Mouse (Mus musculus) G1E (cell line): ENCODE measurements around the gene Klhl13. TPM values are rescaled to one million over a fixed set of nuclear protein-coding genes. Genes with fewer than 3 reads are reported as not detected.

Experiments
- ATAC-seq: 2 replicates; pipeline ENCODE4 v1.8.0; 2016; ENCODE audit warnings: mild to moderate bottlenecking; ENCODE audit not compliant: insufficient number of reproducible peaks, poor library complexity, low FRiP score, severe bottlenecking; ENCODE audit errors: extremely low read depth
- DNase-seq: peaks from one replicate; pipeline ENCODE4 v3.0.0; 2012; ENCODE audit warnings: low spot score
- H3K27me3 ChIP-seq: 2 replicates; pipeline ENCODE4 v1.6.1; 2012; ENCODE audit warnings: mild to moderate bottlenecking, low read length, inconsistent platforms; ENCODE audit not compliant: insufficient read depth
- H3K36me3 ChIP-seq: replicated peaks from 2 replicates; pipeline ENCODE3; 2012; ENCODE audit warnings: mild to moderate bottlenecking, inconsistent platforms
- H3K4me1 ChIP-seq: 2 replicates; pipeline ENCODE4 v1.6.1; 2012; ENCODE audit warnings: low read depth, low read length, inconsistent platforms, mixed read lengths; ENCODE audit not compliant: insufficient read depth
- H3K4me3 ChIP-seq: 2 replicates; pipeline ENCODE4 v1.5.1; 2012; ENCODE audit warnings: low read depth, mild to moderate bottlenecking, inconsistent platforms, low read length, moderate library complexity, mixed read lengths
- H3K9me3 ChIP-seq: replicated peaks from 2 replicates; pipeline ENCODE4 v1.6.1; 2012; ENCODE audit warnings: inconsistent platforms
- CTCF ChIP-seq: IDR thresholded peaks from 2 replicates; pipeline ENCODE4 v1.5.1; 2012; ENCODE audit warnings: low read depth, low read length, inconsistent platforms, mixed read lengths
- GATA1 ChIP-seq: IDR thresholded peaks from 2 replicates; pipeline ENCODE4 v1.6.1; 2012; ENCODE audit warnings: borderline replicate concordance, low read length, inconsistent platforms, mixed read lengths
- GATA2 ChIP-seq: IDR thresholded peaks from 2 replicates; pipeline ENCODE4 v1.6.1; 2012; ENCODE audit warnings: low read depth, low read length, inconsistent platforms, borderline replicate concordance
- POLR2AphosphoS5 ChIP-seq: IDR thresholded peaks from 2 replicates; pipeline ENCODE4 v1.6.1; 2012; ENCODE audit warnings: low read depth, low read length, inconsistent platforms; ENCODE audit not compliant: insufficient replicate concordance
- TAL1 ChIP-seq: conservative IDR thresholded peaks from 2 replicates; pipeline ENCODE4 v1.6.1; 2012; ENCODE audit warnings: low read depth, low read length, inconsistent platforms, mixed read lengths
- polyA plus RNA-seq: library from polyadenylated mRNA; stranded (reverse); fragments of >175 nt; gene quantifications from 2 replicates; pipeline ENCODE4 v1.2.3, GENCODE M21; 2012
- total RNA-seq, 2 experiments: library from RNA; stranded (forward) in 1 of 2; stranded (reverse) in 1 of 2; fragments of 200-1000 nt in 1 of 2; fragments of >200 nt in 1 of 2; fragmentation: Nextera tagmentation in 1 of 2; gene quantifications; 2 replicates each; pipeline ENCODE4 v1.2.3; 2014 to 2017

The Klhl13 gene
- not detected in 2 replicates for total RNA-seq (2014; fragmentation: Nextera tagmentation)
- total RNA-seq (2017): not detected in 2 replicates
- polyA plus RNA-seq: not detected in 2 replicates

DNA sequence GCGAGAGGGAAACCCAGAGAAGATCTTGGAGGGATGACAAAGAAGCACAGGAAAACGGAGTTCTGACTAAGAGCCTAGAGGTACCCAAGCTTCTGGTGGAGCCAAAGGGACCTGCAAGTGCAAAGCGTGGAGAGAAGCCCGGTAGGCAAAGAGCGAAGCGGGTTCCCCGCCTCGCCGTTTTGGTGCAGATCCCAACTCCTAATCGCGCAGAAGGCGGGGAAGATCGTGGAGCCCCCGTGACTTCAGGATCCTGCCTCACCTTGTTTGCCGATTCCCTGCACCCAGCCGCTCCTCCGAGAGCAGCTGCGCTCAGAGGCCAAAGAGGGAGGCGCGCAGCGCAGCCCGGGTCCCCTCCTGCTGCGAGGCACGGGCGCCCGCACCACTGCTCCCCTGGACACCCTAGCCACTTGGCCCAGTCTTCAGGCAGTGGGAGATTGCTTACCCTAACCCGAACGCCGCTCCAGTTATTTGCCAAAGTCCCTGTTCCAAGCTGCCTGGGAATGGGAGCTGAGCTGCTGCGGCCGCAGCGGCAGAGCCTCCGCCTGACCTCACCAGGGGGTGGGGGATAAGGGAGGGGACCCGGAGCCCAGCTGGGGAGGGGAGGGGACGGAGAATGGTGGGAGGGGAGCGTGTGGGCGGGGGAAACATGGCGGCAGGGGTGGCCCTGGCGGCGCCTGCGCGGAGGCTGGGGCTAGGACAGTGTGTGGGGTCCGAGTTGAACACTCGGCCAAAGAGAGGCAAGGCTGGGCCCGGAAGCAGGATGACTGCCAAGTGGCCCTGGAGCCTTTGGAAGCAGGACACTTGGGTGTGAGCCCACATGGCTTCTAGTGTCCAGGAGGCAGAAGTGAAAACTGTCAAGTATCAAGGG, at the start of gene Klhl13:
TSS of gene Klhl13 (minus strand) at position 569 of the 868 bp plus-strand sequence.
- Histone ChIP-seq H3K9me3 (no peaks in the 10 kb centered on the region), H3K27me3 (no peaks in the 10 kb centered on the region), H3K4me1 (no peaks in the 10 kb centered on the region), H3K36me3 (no peaks in the 10 kb centered on the region), H3K4me3 (no peak within 1 kb of the TSS)
- no peak for ATAC-seq
- no peak for TF ChIP-seq GATA1
- TF ChIP-seq GATA2: no peak
- TF ChIP-seq CTCF: no peak
- TF ChIP-seq POLR2AphosphoS5: no peak
- TF ChIP-seq TAL1: no peak
- DNase-seq: no peak

DNA sequence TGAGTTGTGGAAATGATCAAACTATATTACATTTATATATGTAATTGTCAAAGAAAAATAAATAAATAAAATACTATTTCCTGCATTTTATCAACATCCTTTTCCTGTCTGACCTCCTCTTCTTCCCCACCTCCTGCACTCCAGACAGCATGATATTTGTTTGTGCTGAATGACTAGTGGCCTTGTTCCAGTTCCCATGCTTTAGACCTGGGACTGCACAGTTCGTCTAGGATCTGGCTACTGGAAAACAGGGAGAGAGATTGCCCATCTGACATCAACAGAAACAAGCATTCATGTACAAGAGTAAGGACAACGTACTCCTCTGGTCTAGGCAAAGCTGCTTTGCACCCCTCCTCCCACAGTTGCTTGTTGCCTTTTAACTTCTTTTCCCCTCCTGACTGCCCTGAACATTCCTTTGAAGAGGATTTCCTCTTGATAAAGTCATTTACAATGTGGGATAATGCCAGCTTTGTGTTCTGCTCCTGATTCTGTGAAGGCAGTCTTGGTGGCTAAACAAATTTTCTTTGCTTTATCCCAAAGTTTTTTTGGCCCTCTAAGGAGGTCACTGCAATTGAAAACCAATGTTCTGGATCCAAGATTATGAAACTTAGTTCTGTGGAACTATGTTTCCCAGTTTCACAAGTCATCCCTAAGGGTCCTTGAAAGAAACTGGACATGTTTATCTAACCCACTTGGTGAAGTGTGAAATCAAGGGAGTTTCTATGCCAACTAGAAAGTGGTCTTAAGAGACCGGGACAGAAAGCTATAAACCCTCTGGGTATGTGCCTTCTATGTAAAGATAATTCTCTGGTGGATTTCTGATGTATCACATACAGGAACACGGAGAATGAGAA, 44.6 kb upstream of the Klhl13 start:
- no peak for TF ChIP-seq TAL1
- TF ChIP-seq GATA2: no peak
- TF ChIP-seq POLR2AphosphoS5: no peak
- TF ChIP-seq GATA1: no peak
- TF ChIP-seq CTCF: no peak
- no peak overlapping the region for H3K4me3 ChIP-seq
- ATAC-seq (no peak), DNase-seq (no peak)
- no peaks in the 10 kb centered on the region for H3K4me1 ChIP-seq
- no peaks in the 10 kb centered on the region for H3K27me3 ChIP-seq
- H3K9me3 ChIP-seq: no peaks in the 10 kb centered on the region
- no peaks in the 10 kb centered on the region for H3K36me3 ChIP-seq

DNA sequence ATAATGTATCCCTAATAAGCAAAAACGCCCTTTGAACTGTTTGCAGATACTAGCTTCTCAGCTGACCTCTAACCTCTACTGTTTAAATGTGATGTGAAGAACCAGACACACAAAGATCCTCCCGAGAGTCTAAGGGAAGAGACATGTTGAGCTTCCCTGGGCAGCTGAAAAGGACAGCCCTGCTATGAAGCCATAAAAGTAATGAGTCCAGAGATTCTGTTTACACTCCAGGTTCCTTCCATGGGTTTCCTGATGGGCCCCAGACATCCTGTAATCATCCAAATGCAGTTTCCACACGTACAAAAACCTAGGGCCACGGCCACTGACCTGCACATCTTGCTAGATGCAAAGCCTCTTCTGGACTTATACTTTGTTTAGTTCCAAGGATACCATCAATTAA, 23.8 kb upstream of the Klhl13 start:
- TF ChIP-seq POLR2AphosphoS5: no peak
- no peak for TF ChIP-seq CTCF
- no peak for TF ChIP-seq TAL1
- no peak for TF ChIP-seq GATA2
- TF ChIP-seq GATA1: no peak
- no peak overlapping the region for H3K4me3 ChIP-seq
- no peaks in the 10 kb centered on the region for H3K4me1 ChIP-seq
- H3K27me3 ChIP-seq: no peaks in the 10 kb centered on the region
- H3K36me3 ChIP-seq: no peaks in the 10 kb centered on the region
- ATAC-seq: no peak
- DNase-seq: no peak
- no peaks in the 10 kb centered on the region for H3K9me3 ChIP-seq

DNA sequence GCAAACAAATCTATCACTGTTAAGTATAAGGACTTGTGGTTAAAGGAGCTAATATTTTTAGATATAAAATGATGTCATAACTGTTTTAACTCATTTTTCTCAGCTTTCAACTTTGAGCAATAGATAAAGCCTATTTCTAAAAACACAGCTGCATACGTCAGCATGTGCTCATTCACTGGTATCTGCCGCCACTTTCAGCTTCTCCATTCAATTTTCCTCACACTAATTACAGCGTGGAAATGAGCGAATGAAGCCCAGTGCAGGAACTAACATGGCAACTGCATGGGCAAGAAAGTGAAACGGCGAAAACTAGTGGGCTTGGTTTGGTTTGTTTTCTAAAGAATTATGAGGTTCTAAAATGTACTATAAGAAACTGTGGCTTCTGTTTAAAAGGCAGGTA, 1.4 kb downstream of the Klhl13 start:
- no peaks in the 10 kb centered on the region for H3K27me3 ChIP-seq
- H3K9me3 ChIP-seq: no peaks in the 10 kb centered on the region
- DNase-seq (no peak), ATAC-seq (no peak)
- no peaks in the 10 kb centered on the region for H3K4me1 ChIP-seq
- H3K4me3 ChIP-seq: no peak overlapping the region
- H3K36me3 ChIP-seq: no peaks in the 10 kb centered on the region
- no peak for TF ChIP-seq GATA1
- no peak for TF ChIP-seq POLR2AphosphoS5

DNA sequence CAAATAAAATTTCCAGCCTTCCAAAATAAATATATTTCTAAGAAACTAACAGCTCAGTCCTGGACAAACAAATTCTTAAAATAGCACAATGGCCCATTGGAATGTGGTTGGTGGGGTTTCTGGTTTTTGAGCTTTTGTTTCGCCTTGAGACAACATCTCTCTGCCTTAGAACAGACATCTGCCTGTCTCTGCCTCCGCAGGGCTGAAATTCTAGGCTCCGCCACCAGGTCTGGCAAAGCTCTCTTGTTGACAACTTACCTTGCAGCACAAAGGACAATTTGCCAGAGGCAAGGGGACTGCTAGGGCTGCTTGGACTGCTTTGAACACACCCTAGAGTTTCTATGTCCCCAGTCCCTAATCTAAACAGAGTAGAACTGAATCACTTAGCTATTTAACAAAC, 4.4 kb downstream of the Klhl13 start:
- ATAC-seq (no peak), DNase-seq (no peak)
- H3K36me3 ChIP-seq: no peaks in the 10 kb centered on the region
- H3K27me3 ChIP-seq: no peaks in the 10 kb centered on the region
- no peaks in the 10 kb centered on the region for H3K4me1 ChIP-seq
- no peak for TF ChIP-seq GATA2
- no peak for TF ChIP-seq GATA1
- TF ChIP-seq CTCF: no peak
- TF ChIP-seq POLR2AphosphoS5: no peak
- TF ChIP-seq TAL1: no peak
- no peaks in the 10 kb centered on the region for H3K9me3 ChIP-seq
- H3K4me3 ChIP-seq: no peak overlapping the region

DNA sequence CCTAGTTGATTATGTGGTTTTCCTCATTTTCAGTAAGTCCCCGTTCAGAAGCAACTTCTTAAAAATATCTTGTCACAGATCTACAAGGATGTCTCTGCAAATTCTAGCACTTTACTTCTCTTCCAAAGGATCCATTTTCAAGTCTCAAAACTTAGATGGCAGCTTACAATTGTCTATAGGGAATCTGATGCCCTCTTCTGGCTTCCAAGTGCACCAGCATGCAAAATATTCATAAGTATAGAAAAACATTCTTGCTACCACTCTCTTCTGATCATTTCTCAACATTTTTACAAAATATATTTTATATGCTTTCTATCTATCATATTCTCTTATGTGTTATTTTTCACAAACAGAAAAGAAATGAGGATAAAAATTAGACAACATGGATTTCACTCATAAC, 14.8 kb downstream of the Klhl13 start:
- Histone ChIP-seq H3K27me3 (no peaks in the 10 kb centered on the region), H3K9me3 (no peaks in the 10 kb centered on the region), H3K36me3 (no peaks in the 10 kb centered on the region), H3K4me1 (no peaks in the 10 kb centered on the region), H3K4me3 (no peak overlapping the region)
- TF ChIP-seq GATA2 (no peak), GATA1 (no peak), TAL1 (no peak), POLR2AphosphoS5 (no peak), CTCF (no peak)
- DNase-seq (no peak), ATAC-seq (no peak)
